Mouse (Mus musculus) spleen, postnatal 10 days (tissue): ENCODE results near the gene Btbd16.

Experiments
- DNase-seq, 2 experiments: peaks; one replicate each; pipeline ENCODE4 v3.0.0; 2021 to 2022; ENCODE audit warnings: low spot score in 2 of 2

The Btbd16 gene

DNA sequence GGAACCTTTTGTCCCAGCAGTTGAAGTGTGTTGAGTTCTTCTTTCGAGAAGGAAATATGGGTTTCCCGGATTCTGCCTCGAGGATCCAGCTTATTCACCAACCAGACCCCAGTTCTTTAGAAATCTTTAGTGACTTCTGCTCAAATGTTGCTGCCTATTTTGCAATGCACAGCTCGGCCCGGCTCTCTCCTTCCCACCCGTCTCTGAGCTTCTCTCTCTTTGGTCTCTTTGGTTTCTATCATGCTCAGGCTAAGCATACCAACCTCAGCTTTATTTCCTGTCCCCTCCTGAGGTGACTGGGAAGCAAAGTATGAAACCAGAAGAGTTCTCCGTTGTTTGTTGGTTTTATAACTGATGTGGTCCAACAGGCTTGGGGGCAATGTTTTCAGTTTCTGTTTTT lies 42.4 kb downstream of the Btbd16 start:
- DNase-seq = no peak

- DNase-seq = no peak
These were observed 44.9 kb downstream of the Btbd16 start for GRCm38 (mm10) chr7:130818813-130819212.

- no peak for DNase-seq
These were observed 45.8 kb downstream of the Btbd16 start for GRCm38 (mm10) chr7:130819624-130820023.

DNA sequence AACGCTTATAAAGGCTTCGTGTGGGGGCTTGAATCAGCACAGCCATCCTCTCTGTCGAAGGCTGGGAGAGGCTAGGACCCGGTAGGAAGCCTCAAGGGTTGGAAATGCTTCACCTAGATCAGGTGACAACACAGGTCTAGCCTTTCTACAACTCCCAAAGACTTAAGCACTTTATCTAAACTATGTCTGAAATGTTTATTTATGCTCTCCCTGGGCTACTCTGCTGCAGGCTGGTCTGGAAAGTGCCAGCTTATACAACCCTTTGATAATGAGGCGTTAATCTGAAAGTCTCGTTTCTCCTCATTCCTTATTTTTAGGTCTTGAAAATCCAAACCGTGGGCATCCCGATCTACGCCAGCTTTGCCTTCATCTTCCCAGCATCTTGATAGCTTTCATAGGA lies 50.1 kb downstream of the Btbd16 start:
- no peak for DNase-seq

DNA sequence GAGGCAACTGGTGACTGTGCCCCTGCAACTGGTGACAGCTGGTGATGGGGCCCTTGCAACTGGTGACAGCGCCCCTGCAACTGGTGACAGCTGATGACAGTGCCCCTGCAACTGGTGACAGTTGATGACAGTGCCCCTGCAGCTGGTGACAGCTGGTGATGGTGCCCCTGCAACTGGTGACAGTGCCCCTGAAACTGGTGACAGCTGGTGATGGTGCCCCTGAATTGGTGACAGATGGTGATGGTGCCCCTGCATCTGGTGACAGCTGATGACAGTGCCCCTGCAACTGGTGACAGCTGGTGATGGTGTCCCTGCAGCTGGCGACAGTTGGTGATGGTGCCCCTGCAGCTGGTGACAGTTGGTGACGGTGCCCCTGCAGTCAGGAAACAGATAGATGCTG lies 52.5 kb downstream of the Btbd16 start:
- DNase-seq = no peak

DNA sequence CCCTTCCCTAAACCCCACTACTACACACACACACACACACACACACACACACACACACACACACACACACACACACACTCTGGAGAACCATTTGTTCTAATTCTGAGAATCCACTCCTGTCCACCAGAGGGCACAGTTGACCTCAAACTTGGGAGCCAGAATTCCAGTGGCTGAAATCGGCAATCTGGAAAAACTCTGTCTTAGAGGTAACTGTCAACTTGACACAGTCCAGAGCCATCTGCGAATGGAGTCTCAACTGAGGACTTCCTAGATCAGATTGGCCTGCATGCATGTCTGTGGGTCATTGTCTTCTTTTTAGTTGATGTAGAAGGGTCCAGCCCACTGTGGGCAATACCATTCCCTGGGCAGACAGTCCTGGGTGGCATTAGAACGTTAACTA lies 53.6 kb downstream of the Btbd16 start:
- DNase-seq = peak in 1 of 2 experiments; percentile 22

- no peak for DNase-seq
These were observed 54.1 kb downstream of the Btbd16 start for GRCm38 (mm10) chr7:130827844-130828403.

DNA sequence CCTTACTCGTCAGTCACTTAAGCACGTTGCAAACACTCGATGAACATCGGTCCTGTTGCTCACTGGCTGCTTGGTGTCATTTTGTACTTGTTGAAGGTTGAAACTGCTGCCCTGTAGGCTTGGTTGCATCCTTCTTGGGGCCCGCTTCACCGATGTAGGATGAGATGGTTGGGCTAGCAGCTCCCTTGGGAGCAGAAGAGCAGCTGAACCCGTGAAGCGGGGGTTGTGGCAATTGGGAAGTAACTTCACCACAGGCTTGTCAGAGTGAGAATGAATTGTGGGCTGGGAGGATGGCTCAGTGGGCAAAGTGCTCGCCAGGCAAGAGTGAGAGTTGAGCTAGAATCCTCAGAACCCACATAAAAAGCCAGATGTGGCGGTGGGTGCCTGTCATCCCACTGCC lies 54.6 kb downstream of the Btbd16 start:
- DNase-seq = peak in 1 of 2 experiments; percentile 17

DNA sequence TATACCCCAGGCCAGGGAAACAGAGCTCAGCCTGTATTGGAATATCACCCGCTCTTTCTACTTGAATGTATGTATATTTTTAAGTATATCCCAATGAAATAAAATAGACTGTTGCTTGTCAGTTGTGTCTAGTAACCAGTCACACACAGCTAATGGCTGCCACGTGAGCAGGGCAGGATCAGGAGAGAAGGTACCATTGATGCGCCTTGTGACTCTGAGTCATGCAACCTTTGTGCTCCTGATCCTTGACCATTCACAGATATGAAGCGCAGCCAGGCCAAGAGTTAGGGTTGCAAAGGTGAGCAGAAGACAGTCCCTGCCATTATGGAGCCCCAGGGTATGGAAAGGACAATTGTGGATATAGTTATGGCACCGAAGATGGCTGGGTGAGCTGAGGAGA lies 57.7 kb downstream of the Btbd16 start:
- DNase-seq = no peak

GRCm38 (mm10) chr7:130834299-130834698 lies 60.4 kb downstream of the Btbd16 start:
- DNase-seq = peak in 1 of 2 experiments; percentile 55

DNA sequence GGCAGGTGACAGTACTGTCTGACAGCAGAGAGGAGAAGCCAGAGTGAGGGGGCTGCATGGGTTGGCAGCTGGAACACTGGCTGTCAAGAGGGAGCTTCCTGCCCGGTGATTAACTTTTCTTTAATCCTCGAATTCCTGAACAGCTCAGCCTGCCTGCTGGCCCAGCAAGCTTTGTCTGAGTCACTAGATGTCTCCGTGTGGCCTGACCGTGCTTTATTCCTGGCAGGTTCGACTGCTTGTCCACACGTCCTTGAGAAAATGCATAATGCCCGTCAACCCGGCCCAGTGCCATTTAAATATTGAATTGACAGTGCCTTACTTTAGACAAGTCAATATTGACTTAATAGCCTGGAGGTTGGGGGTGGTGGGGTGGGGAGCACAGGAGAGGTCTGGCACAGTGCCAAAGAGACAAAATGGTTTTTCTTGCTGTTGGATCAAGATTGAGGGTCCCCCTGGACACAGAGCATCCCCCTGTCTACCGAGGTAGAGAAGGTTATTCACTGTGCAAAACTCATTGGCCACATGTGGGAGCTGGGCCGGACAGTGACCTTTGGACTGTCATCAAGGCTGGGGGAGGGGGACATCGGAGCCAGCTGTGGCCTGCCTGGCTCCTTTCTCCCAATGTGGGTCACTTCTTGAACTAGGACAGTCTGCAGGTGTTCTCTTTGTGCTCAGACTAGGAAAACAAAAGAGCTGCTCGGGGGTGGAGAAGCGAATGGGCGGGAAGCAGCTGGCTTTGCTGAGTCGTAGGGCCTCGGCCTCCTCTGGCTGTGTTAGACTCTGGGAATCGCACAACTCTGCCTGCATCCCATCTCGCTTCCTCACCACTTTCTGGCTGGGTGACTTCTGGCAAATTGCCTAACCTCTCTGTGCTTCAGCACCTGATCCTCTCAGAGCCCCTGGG lies 61.3 kb downstream of the Btbd16 start:
- no peak for DNase-seq

- no peak for DNase-seq
These were observed 62.2 kb downstream of the Btbd16 start for GRCm38 (mm10) chr7:130836066-130836465.

DNA sequence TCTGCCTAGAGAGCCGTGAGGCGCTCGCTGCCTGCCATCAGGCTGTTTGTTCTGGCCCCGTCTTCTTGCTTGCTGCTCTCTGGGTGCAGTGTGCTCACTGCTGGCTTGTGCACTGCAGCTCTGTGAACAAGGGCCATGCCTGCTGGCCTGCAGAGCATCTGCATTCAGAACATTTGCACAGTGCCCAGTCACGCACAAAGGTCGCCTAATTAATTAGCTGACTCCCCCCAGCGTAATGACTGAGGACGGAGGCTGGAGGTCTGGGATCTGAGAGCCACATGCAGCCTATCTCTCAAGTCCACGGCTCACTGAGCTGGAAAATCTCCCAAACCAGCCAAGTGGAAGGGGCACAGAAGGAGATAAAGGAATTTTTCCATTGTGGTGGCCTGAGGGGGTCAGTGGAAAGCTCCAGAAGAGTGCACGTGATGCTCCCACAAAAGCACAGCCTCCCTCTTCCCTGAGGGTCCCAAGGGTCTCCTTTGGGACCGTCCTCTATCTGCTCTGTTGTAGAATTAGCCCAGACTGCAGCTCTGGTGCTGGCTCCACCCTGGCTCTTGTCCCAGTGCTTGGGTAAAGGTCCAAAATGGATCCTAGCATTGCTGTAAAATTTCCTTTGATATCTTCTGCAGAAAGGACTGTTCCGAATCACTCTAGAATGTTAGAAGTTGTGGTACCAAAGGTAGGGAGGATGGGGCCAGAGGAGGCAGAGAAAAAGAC lies 64.2 kb downstream of the Btbd16 start:
- DNase-seq = no peak

DNA sequence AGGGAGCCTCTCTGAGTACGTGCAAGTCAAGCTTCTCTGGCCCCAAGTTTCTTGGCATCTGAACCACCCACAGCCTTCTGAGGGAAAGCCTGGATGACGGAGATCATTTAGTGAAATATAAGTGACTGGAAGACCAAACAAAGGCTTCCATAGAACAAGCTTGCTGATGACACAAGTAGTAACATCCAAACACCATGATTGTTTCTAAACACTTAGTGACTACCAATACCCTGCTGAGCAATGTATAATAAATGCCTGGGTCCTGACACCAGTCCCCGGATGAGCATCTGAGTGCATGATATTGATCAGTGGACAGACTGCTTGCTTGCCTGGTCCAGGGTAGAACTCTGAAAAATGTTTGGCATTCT lies 64.8 kb downstream of the Btbd16 start:
- no peak for DNase-seq

GRCm38 (mm10) chr7:130839380-130840100 lies 65.7 kb downstream of the Btbd16 start:
- no peak for DNase-seq

DNA sequence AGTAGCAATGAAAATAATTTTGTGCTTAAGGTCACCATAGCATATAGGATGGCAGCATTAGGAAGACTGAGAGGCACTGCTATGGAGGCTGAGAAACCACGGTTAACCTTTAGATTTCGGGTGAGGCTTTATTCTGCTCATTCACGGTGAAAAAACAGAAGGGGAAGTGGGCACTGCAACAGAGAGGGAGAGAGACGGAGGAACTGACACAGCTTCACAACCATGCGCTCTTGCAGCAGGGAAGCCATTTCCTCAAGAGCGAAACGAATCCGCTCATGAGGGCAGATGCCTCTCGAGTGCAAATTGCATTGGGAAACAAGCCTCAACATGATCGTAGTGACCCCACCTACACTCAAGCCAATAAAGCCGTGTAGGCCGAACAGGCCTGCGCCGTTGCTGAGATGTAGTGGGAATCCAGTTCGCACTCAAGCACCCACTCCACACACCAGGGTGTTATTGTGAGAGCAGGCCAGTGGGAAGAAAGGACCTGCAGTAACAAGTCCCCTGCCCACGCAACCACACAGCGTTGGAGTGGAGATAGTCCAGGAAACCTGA lies 73.4 kb downstream of the Btbd16 start:
- peak in 1 of 2 experiments; percentile 31 for DNase-seq

DNA sequence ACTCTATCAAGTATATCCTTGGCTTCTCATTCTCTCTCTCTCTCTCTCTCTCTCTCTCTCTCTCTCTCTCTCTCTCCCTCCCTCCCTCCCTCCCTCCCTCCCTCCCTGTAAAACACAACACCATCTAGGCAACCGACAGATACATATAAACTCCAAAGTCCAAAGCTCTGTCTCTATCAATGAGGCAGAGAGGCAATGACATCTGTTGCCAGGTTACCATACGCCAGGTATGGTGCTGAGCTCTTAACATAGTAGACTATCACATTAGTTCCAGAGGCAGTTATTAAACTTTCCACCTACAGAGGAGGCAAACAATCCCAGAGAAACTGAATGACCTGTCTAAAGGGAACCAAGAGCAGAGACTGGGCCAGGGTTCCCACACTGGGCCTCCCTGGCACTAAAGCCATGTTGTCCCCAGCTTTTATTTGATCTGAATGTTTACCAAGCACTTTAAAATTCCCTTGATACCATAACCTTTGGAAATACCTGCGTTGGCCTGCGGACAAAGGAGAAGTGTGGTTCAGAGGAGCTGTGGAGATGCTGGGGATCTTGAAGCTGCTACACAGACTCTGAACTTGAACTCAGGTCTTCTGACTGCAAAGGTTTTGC lies 80.9 kb downstream of the Btbd16 start:
- no peak for DNase-seq

DNA sequence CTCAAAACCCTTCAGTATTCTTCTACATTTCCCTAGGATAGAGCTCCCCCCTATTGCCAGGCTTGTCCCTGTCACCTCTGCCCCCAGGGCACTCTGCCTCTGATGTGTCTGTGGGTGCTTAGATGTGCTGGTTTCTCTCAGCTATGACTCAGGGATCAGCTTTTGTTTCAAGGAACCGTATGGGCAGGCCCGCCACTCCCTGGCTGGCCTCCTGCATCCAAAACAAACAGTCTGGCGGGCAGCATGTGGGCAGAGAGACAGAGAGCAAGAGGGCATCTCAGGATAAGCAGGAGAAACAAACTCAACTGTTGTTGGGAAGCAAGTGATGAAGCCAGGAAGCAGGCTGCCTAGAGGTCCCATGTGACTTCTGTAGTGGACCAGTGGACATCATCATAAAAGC lies 81.8 kb downstream of the Btbd16 start:
- DNase-seq = no peak

- no peak for DNase-seq
These were observed 84.1 kb downstream of the Btbd16 start for GRCm38 (mm10) chr7:130857973-130858372.

GRCm38 (mm10) chr7:130859926-130860325 lies 86.1 kb downstream of the Btbd16 start:
- DNase-seq = no peak

DNA sequence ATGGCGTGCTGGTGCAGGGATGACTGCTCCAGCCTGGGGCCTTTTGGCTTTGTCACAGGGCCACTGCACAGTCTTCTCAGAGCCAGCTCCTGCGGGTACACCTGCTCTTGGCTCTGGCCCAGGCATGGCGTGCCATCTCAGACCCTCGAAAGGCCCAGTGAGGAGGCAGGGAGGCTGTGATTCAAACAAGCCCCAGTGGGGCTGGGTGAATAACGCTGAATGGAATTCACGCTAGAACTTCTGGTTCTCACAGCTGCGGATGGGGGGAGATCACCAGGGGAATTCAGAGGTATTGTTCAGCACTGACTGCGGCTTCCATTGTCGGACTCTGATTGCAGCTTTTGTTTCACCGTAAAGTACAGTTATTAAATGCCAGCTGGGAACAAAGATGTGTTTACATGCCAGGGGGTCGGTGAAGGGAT lies 86.9 kb downstream of the Btbd16 start:
- no peak for DNase-seq
